Mouse (Mus musculus): ENCODE results near the gene Emc7.
"Not testable (repeated sequence)": the region's sequence is repeated elsewhere in the genome, so short reads cannot be mapped to it uniquely, and the experiment has no call there.

The Emc7 gene

DNA sequence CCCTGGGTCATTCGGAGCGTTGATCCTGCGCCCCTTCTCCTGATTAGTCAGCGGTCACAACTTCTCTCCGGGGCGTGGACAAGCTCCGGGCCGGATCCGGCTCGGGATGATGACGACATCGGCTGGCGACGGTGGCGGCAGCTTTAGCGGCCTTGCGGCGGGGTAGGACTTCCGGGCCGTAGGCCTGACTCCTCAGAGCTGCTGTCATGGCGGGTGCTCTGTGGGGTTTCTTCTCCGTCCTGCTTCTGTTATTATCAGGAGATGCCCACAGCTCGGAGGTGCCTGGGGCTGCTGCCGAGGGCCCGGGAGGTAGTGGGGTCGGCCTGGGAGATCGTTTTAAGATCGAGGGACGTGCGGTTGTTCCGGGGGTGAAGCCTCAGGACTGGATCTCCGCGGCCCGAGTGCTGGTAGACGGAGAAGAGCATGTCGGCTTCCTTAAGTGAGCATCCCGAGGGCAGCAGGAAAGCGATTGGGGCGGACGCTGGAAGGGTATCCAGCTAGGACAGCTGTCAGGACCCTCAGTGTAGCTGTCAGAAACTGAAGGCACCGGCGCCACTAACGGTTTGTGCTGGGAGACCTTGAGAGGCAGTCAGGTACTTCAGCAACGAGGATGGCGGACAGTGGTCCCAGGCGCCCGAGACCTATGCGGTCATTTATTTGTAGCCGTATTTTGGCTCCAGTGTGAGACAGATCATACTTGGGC, at the start of gene Emc7:
Emc7 (plus strand) TSS at position 136 of the 703 bp plus-strand sequence.
- peak; percentile 90 for DNase-seq (ENCODE audit: low read depth, low spot score)

DNA sequence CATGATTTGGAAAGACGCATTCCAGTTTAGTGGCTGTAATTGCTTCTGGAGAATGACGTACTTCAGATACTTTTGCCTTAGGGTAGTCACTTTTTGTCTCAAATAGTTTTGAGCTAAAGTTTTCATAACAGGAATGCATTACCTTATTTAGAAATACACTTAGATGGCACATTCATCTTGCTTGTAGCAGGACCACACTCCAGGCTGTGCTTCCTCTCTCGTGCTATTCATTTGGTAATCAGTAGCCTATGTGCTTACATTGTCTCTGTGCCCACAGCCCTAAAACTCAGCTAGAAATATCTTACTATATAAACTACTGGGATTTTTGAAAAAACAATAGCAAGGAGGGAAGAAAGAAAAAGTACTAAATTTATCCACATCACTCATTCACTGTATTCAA, 47.8 kb upstream of the Emc7 start:
- DNase-seq (ENCODE audit: low read depth, low spot score) = no peak

DNA sequence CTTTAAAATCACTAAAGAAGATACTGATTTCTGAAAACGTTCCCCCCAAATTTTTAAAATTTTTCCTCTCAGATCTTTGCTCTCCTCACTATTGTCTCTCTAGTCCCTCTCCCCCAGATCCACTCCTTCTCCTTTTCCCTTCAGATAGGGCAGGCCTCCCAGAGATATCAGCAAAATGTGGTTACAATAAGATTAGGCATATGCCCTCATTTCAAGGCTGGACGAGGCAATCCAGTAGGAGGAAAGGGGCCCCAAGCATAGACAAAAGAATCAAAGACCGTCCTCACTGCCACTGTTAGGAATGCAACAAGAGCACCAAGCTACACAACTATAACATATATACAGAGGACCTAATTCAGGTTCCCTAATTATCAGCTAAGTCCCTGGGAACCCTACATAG, 29.5 kb upstream of the Emc7 start:
- no peak for DNase-seq (ENCODE audit: low read depth, low spot score)

DNA sequence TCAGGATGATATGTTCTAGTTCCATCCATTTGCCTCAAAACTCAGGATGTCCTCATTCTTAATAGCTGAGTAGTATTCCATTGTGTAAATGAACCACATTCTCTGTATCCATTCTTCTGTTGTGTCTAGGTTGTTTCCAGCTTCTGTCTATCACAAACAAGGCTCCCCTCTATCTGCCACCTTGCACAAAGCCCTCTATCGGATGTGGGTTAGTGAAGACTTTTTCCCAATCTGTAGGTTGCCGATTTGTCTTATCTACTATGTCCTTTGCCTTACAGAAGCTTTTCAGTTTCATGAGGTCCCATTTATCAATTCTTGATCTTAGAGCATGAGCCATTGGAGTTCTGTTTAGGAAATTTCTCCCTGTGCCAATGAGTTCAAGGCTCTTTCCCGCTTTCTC, 26.3 kb upstream of the Emc7 start:
- not testable (repeated sequence) for DNase-seq (ENCODE audit: low read depth, low spot score)

DNA sequence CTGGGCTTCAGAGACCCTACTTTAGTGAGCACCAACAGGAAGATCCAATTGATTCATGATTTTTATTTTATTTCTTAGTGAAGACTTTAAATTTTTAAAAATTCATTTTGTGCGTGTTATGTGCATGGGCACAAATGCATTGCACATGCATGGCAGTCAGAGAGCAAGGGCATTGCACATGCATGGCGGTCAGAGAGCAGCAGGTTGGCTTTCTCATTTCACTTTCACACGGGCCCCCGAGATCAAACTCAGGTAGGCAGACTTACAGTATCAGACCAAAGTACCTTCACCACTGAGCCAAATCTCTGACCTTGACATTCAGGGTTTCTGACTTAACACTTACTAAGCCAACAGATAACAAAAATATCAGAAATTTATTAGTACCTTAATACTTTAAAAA, 25.1 kb upstream of the Emc7 start:
- DNase-seq (ENCODE audit: low read depth, low spot score) = no peak

DNA sequence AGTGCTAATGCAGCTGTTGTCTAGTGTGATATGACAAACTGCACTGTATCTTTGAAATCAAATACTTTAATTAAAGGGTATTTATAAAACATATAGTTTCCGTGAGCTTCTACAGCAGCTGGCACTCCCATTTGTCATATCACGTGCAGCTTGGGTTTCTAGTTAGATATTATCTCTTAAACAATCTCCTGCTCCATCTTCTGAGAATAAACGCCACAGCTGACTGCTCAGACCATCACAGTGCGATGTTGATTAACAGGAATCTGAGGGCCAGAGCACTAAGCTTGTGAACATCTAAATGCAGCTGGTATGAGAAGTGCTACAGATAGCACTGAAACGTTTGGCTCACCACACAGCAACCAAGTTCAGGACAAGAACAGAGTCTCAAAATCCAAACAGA, 24.4 kb upstream of the Emc7 start:
- DNase-seq (ENCODE audit: low read depth, low spot score) = no peak

DNA sequence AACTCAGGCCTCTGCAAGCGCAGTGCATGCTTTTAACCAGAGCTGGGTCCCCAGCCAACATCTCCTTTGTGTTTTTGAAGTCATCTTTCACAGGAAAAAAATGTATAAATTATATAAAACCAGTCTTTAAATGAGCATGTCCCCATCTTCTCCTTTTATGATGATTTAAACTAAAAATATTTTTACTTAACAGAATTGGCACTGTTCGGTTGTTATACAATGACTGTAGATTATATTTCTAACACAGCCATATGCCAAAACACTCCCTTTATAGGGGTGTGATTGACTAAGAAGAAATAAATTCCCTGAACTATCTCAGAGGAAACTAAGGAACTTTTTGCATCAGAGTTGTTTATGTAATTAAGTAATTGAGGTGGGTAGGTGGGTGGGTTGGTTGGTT, 22.3 kb upstream of the Emc7 start:
- no peak for DNase-seq (ENCODE audit: low read depth, low spot score)

DNA sequence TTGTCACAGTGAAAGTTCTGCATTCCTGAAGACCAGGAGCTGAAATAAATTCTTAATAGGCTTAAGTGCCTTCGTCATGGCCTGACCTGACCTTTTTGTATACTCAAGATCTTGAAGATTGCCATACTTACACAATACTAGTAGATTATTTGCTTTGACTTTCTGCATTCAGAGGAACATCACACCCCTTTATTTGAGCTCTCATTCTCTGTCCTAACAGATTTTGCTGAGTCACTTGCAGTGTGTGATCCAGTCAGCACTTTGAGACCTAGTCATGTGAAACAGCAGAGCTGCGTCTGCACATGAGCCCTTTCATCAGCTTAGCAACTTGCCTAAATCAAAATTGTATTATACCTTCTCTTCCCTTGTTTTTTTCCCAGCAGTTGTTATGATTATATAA, 21.4 kb upstream of the Emc7 start:
- DNase-seq (ENCODE audit: low read depth, low spot score) = no peak

DNA sequence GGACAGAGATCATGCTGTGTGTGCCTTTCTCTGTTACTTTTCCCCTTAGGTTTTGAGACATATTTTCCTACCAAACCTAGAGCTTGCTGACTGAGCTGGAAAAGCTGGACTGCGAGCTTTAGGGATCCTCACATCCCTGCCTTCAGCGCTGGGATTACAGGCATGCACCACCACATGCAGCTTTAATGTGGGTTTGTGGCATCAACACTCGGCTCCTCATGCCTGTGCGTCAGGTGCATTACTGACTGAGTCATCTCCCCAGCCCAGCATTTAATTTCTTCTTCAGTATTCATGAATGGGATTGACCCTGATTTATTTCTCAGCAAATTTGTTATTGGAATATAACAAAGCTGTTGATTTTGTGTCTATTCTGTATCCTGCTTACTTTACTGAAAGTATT, 18.5 kb upstream of the Emc7 start:
- DNase-seq (ENCODE audit: low read depth, low spot score) = no peak

DNA sequence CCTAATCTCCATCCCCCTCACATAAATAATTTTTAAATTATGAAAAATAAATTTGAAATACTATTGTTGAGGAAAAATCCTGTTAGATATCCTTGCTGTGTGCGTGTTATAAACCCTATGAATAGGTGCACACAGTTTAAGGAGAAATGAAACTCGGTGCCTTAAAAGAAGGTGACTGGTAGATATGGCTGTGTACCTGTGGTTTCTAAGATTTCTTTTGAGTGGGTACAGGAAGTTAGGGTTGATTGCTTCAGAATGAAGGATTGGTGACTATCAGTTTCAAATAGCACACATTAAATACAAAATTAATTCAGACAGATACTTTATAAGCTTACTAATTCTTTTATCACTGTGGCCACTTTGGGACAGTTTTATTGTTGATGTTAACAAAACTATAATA, 17.2 kb upstream of the Emc7 start:
- no peak for DNase-seq (ENCODE audit: low read depth, low spot score)

DNA sequence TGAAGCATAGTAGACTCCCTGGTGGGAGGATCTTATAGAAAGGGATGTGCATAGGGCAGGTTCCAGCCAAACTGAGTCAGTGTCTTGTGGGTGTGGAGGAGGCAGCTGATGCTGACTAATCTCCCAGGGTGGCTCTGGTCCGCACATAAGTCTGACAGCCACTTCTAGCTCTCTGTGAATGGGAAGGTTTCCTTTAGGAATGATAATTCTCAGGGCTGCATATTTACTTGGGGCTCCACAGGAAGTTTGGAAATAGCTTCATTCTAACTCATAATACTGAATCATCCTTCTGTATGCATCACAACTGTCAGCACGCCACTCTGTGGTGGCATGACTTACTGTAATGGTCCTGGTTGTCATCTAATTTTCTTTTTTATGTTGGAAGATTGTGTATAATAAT, 11.3 kb upstream of the Emc7 start:
- DNase-seq (ENCODE audit: low read depth, low spot score) = no peak

DNA sequence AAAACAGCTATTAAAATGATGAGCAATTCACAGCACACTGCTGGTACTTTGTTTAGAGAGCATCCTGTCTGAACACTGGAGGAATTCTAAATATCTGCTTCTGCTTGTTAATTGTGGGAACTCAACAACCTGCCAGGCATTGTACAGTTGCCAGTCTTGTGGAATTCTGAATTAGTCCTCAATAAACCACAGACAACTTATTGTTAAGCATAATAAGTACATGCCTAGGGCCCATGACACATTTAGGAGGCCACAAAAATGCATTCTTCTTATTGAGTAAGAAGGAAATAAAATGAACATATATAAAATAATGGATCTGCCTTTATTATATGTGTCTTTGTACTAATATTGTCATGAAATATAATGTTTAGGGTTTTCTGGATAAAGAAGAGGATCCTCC, 9.3 kb upstream of the Emc7 start:
- DNase-seq (ENCODE audit: low read depth, low spot score) = no peak

DNA sequence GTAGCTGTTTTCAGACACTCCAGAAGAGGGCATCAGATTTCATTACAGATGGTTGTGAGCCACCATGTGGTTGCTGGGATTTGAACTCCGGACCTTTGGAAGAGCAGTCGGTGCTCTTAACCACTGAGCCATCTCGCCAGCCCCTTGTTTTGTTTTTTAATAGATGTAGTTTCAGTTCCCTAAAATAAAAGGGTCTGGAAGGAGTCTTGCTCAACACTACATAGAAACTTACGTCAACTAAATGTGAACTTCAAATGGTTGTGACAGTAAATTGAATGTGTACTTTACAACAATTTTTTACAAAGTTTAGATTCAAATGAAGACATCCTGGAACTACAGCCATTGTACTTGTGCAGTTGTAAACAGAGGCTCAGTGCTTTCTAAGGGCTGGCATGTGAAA, 6.8 kb upstream of the Emc7 start:
- not testable (repeated sequence) for DNase-seq (ENCODE audit: low read depth, low spot score)

DNA sequence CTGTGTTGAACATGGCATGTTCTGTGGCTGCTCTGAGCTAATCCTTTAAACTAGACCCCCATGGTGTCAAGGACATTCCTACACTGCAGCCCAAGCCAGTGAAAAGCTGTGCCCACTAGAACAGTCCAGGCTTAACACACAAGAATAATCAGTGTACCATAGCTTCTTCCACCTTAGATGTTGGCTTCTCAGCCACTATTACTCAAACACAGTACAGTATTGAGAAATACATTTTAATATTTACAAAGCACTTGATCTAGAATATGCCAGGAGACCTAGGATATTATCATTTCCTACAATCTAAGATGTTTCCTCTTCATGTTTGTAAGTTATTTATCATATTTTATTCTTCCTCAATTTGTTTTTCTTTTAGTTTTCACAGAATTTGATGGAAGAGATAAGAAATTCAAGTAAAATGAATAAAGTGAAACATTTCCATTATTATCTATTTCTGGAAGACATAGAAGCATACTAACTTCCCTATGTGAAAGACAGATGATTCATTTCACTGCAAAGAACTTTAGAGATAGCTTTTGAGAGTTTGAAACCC, 6.2 kb upstream of the Emc7 start:
- no peak for DNase-seq (ENCODE audit: low read depth, low spot score)

DNA sequence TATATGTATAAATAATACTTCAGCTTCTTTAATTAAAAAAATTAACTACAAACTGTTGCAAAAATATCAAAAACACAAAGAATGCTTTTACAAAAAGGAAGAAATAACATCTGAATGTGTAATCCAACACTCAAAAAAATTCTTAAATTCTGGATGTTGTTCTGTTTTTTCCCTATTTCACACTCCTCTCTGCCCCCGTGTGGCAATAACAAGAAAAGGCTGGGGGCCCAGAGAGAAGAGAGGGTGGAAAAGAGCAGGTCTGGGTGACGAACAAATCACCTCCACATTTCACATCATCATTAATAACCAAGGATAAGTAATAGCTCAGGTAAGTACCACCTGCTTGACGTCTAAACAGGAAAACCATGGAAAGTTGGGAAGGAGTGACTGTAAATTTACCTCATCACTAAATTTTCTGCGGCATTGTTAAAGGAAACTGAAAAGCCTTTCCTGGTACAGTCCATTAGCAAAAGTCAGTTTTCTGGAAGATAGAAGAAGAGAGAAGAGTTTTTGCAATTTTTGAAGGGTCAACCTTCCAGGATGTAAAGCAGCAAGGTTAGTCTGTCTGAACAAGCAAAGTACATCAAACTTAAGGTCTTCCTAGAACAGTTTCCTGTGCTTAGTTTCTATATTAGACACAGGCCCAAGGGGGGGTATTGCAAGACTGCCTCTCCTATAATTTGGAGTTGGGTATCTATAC, 5.0 kb upstream of the Emc7 start:
- no peak for DNase-seq (ENCODE audit: low read depth, low spot score)

DNA sequence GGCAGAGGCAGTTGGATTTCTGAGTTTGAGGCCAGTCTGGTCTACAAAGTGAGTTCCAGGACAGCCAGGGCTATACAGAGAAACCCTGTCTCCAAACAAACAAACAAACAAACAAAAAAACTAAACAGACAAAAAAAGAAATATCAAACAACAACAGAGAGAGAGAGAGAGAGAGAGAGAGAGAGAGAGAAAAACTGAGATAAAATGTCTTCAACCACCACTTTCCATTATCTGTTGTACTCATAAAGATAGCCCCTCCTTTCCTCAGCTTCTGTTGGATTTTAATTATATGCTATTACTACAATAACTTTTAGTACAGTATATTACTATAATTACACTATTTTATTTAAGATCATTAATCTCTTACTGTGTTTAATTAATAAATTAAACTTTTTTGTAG, 2.3 kb upstream of the Emc7 start:
- not testable (repeated sequence) for DNase-seq (ENCODE audit: low read depth, low spot score)

DNA sequence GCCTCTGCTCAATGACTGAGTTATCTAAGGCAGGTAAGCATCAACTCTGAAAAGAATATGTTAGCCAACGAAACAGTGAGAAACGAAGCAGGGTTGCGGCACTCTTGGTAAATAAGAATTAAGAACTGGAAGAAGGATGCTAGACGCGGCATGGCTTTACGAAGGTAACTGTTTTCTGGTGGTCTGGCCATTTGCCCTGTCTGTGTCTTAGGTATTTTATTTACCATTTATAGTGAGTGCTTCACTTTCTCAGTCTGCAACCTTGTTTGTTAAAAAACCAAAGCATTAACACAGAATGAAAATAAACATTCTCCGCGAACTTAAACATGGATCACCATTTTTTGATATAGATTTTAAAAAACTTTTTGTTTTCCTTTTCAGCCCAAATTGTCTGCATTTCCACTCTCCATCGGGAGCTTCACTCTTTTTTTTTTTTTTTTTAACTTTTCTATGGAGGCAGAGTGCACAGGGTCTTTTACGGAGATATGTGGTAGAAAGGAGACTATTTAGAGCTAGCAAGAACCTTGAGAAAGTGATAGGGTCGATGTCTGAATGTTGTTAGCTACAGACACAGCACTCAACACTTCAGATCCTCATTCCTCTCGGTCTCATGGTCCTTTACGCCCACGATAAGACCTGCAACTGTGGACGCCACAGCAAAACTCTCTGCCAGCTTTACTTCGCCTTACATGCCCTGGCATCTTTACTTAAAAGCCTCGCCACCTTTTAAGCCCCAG, 504 bp upstream of the Emc7 start:
- no peak for DNase-seq (ENCODE audit: low read depth, low spot score)

DNA sequence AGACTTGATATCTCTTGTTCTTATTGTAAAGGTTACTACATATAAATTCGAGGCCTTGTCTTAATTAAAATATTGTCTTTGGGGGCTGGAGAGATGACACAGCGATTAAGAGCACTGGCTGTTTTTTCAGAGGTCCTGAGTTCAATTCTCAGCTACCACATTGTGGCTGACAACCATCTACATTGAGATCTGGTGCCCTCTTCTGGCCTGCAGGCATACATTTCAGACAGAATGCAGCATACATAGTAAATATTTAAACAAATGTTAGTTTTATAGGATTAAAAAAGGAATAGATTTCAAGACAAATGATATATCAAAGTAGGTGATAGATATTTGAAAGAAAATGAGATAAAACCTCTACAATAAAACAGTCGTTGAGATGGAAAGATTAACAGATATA, 5.8 kb downstream of the Emc7 start:
- DNase-seq (ENCODE audit: low read depth, low spot score) = no peak

DNA sequence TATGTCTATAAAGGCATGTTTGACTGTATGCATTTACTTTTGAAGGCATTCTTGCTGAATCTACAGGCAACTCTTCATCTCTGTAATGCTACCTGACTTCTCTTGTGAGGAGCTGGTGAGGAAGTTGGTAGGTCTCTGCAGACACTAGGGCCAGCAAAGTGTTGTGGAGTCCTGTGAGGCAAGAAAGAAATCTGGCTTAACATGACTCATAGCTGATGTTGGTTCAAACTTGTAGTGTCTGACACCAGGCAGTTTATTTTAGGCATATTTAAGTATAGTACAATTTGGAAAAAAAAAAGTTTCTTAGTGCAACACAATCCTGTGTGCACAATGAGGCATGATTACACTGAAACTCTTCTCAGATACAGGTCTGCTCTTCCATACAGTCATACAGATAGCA, 14.7 kb downstream of the Emc7 start:
- DNase-seq (ENCODE audit: low read depth, low spot score) = no peak

DNA sequence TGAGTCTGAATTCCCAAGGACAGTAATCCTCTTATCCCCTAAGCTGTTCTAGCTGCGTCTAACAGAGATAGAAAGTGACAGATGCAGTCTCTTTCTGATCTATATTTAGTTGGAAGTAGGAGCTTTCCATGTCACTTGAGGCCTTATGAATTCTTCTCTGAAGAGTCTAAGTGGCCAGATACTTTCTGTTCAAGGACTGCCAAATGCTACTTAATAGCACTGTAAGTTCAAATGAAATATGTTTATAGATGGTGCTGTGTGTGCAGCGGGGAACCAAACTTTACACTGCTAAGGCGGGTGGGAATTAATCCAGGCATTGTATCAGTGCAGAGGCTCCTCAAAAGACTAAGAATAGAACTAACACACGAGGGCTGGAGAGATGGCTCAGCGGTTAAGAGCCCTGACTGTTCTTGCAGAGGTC, 16.2 kb downstream of the Emc7 start:
- peak; percentile 73 for DNase-seq (ENCODE audit: low read depth, low spot score)

DNA sequence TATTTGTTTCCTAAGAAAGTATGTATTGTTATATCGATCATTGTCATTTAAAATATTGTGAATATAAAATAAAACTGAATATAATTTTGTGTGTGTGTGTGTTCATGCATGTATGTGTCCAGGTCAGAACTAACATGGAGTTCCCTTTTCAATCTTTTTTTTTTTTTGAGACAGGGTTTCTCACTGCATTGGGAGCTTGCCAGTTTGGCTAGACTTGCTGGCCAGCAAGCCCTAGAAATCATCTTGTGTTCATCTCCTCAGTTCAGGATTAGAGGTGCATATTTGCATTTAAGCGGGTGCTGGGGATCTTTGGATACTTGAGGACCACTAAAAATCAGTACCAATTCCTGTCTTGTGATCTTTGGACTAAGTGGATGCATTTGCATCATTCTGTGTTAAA, 17.3 kb downstream of the Emc7 start:
- DNase-seq (ENCODE audit: low read depth, low spot score) = no peak

DNA sequence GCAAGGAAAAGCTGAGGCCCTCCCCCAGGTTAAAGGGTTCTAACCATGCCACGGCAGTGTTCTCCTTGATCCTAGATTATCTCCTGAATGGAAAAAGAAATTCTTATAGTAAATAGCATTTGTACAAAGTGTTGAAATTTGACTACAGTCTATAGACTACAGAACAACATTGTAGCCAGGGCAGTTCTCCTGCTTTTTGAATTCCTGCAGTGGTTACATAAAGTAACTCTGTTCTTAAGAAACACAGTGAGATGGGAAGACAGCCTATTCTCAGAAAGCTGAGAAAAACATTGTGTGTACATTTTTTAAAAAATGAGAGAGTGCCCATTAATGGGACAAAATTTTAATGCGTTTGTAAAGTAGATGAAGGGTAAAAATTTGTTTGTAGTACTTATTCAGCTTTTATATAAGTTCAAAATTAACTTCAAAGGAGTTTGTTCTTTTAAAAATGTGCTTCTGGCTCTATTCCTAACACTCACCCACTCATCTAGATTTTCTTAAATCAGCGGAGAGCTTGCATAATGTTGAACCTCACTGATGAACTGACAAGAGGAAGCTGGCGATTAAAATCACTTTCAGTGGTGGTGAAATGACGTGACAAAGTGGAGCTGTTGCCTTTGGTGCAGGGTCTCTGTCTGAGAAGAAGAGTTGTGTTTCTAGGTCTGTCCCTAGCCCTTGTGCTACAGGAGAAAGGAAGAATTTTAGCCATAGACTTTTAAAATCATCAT, 20.4 kb downstream of the Emc7 start:
- no peak for DNase-seq (ENCODE audit: low read depth, low spot score)

Measured in retina, postnatal 7 days (tissue).